Mouse (Mus musculus): ENCODE data around the gene Gja8. TPM values are rescaled to one million over a fixed set of nuclear protein-coding genes. Genes with fewer than 3 reads are reported as not detected.

Gene Gja8
- total RNA-seq (2014; rRNA removed), result not detected in 2 replicates
- 0.02 and 0.04 TPM in 2 replicates for polyA plus RNA-seq (2015; fragmentation: Nextera tagmentation; extraction: Ambion mirVana)

DNA sequence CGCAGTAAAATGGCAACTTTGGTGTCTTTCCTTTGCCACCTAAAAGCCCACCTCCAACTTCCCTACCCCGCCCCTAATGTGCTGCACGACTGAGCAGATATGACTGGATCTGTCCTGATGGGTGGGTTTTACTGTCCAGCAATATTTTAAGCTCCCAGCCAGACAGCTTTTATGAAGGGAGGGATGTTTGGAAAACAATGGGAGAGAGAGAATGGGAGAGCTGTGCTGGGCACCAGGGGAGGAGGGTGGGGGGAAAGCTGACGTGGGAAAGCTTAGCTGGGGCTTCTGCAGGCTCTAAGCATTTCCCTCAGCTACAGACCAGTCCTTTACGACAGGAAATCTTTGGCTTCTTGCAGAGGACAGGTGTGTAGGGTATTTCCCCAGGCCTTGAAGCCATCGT lies at the start of gene Gja8:
Gene Gja8 (minus strand): TSS at position 101 of the 400 bp plus-strand sequence.
- ATAC-seq (no peak), DNase-seq (no peak)
- no peaks in the 10 kb centered on the region for H3K27me3 ChIP-seq (ENCODE audit: insufficient read depth, low read length)
- H3K4me2 ChIP-seq (ENCODE audit: low read depth), result no peak within 1 kb of the TSS
- no peak within 1 kb of the TSS for H3K9ac ChIP-seq
- 67% methylated on average over 6 of the region's 6 CpGs for WGBS
- H3K4me1 ChIP-seq (ENCODE audit: insufficient read depth), result no peaks in the 10 kb centered on the region
- H3K36me3 ChIP-seq (ENCODE audit: insufficient read depth), result no peaks in the 10 kb centered on the region
- no peak within 1 kb of the TSS for H3K27ac ChIP-seq (ENCODE audit: low read depth, low read length)
- no peak within 1 kb of the TSS for H3K4me3 ChIP-seq (ENCODE audit: low read depth, low read length)
- no peak for TF ChIP-seq CTCF (IDR thresholded peaks at IDR 0.05; ENCODE audit: low read depth)
- no peaks in the 10 kb centered on the region for H3K9me3 ChIP-seq (ENCODE audit: low read length)

DNA sequence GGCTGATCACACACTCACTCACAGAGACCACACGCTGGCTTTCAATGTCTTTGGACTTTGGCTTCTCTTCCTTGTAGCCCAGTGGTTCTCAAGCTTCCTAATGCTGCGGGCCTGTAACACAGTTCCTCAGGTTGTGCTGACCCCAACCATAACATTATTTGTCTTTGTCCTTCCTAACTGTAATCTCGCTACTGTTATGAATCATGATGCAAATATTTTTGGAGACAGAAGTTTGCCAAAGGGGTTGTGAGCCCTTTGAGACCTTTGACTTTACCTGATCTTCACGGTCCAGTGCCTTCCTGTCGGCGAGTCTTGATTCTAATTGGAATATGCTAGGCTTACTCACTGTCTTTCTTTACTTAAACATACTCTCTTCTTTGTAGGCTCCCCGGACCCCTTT lies 48.6 kb upstream of the Gja8 start:
- no peak overlapping the region for H3K4me3 ChIP-seq (ENCODE audit: low read depth, low read length)
- ATAC-seq, result no peak
- WGBS, result 87% methylated on average over 7 of the region's 7 CpGs

DNA sequence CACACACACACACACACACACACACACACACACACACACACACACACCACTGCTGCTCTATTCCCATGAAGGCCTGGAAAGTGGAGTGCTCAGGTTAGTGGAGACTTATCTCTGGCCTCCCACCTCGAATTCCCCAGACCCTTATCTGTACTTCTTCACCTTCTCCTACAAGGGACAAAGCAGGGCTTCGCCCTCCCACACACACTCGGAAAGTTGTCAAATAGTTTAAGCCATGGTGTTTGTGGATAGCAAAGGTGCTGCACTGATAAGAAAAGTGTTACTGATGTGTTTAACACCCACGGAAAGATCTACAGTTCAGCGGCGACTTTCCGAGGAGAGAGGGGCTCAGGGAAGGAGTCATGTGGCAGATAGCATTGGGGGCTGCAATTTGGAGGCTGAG lies 45.2 kb upstream of the Gja8 start:
- WGBS, result 81% methylated on average over 7 of the region's 7 CpGs
- no peak for TF ChIP-seq CTCF (IDR thresholded peaks at IDR 0.05; ENCODE audit: low read depth)
- no peaks in the 10 kb centered on the region for H3K4me1 ChIP-seq (ENCODE audit: insufficient read depth)
- H3K27ac ChIP-seq (ENCODE audit: low read depth, low read length), result no peak overlapping the region
- H3K9me3 ChIP-seq (ENCODE audit: low read length), result no peaks in the 10 kb centered on the region
- H3K9ac ChIP-seq, result no peak overlapping the region
- H3K4me3 ChIP-seq (ENCODE audit: low read depth, low read length), result no peak overlapping the region
- no peak overlapping the region for H3K4me2 ChIP-seq (ENCODE audit: low read depth)
- no peak for DNase-seq
- H3K36me3 ChIP-seq (ENCODE audit: insufficient read depth), result no peaks in the 10 kb centered on the region
- no peak for ATAC-seq
- no peaks in the 10 kb centered on the region for H3K27me3 ChIP-seq (ENCODE audit: insufficient read depth, low read length)

More for the DNA sequence above, 48.6 kb upstream of the Gja8 start:
- Histone ChIP-seq H3K9me3 (ENCODE audit: low read length) (no peaks in the 10 kb centered on the region), H3K36me3 (ENCODE audit: insufficient read depth) (no peaks in the 10 kb centered on the region), H3K27me3 (ENCODE audit: insufficient read depth, low read length) (no peaks in the 10 kb centered on the region), H3K27ac (ENCODE audit: low read depth, low read length) (no peak overlapping the region), H3K9ac (no peak overlapping the region), H3K4me2 (ENCODE audit: low read depth) (no peak overlapping the region), H3K4me1 (ENCODE audit: insufficient read depth) (no peaks in the 10 kb centered on the region)
- no peak for TF ChIP-seq CTCF (IDR thresholded peaks at IDR 0.05; ENCODE audit: low read depth)
- no peak for DNase-seq

DNA sequence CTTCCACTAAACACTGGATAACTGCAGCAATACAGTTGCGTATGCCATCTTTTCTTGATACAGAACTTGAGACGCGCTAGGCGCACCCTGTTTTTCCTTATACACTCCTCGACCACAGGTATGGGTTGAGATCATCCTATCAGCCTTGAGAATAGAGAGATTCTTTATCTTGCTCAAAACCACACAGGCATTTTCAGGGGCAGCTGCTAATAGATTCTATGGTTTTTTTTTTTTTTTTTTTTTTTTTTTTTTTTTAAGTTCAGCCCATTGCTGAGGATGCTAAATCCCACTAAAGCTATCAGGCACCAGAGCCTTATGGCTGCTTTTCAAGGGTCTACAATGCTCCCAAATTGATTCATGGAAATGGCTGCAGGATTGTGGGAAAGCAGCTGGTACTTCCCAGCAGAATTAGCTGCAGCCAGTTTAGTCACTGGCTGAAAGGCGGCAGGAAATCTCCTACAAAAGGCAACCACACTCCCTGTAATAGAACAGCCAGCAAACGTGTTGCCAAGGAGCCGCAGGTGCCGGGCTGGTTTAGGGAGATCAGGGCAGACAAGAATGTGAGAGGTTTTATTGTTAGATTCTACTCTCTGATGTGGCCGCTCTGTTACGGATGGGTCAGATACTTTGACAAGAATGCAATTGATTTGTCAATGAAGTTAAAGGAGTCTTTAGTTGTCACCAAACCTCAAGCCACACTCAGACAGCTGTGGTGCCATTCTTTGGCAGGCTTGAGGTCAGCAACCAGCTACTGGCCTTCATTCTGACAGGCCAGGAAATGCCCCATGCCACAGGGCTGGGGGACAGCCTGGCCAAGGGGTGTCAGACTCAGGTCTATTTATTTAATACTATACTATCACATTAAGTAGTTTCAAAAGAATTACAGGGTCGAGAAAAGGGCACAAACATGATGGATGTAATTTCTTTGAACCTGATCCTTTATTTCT lies 37.5 kb upstream of the Gja8 start:
- no peak overlapping the region for H3K27ac ChIP-seq (ENCODE audit: low read depth, low read length)
- no peaks in the 10 kb centered on the region for H3K27me3 ChIP-seq (ENCODE audit: insufficient read depth, low read length)
- ATAC-seq (peak; percentile 54; the same call in 1 of the 2 replicates), DNase-seq (peak; percentile 39)
- H3K4me2 ChIP-seq (ENCODE audit: low read depth), result no peak overlapping the region
- H3K9ac ChIP-seq, result no peak overlapping the region
- no peaks in the 10 kb centered on the region for H3K36me3 ChIP-seq (ENCODE audit: insufficient read depth)
- H3K4me1 ChIP-seq (ENCODE audit: insufficient read depth), result no peaks in the 10 kb centered on the region
- H3K9me3 ChIP-seq (ENCODE audit: low read length), result no peaks in the 10 kb centered on the region
- TF ChIP-seq CTCF (IDR thresholded peaks at IDR 0.05; ENCODE audit: low read depth), result no peak
- H3K4me3 ChIP-seq (ENCODE audit: low read depth, low read length), result no peak overlapping the region
- WGBS, result 51% methylated on average over 12 of the region's 12 CpGs

DNA sequence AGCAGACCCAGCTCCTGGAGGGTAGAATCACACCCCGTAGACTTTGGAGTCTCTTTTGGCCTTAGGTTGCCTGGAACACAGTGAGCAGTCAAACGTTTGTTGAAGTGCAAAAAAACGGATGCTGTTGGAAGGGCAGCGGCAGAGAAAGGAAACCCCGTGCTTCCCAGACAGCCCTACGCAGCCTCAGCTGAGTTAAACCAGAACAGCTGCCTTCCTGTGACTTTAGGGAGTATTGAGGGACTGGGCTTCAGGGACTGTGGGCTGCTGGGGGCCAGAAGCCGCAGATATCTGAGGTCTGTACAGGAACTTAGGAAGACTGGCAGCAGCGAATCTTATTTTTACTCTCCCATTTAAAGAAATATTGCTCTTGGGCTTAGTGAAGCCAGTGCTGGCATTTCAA lies 34.8 kb upstream of the Gja8 start:
- no peaks in the 10 kb centered on the region for H3K36me3 ChIP-seq (ENCODE audit: insufficient read depth)
- H3K27ac ChIP-seq (ENCODE audit: low read depth, low read length), result no peak overlapping the region
- DNase-seq, result no peak
- H3K4me1 ChIP-seq (ENCODE audit: insufficient read depth), result no peaks in the 10 kb centered on the region
- H3K9ac ChIP-seq, result no peak overlapping the region
- H3K4me3 ChIP-seq (ENCODE audit: low read depth, low read length), result no peak overlapping the region
- TF ChIP-seq CTCF (IDR thresholded peaks at IDR 0.05; ENCODE audit: low read depth), result no peak
- WGBS, result 52% methylated on average over 8 of the region's 8 CpGs
- H3K9me3 ChIP-seq (ENCODE audit: low read length), result no peaks in the 10 kb centered on the region
- no peaks in the 10 kb centered on the region for H3K27me3 ChIP-seq (ENCODE audit: insufficient read depth, low read length)
- ATAC-seq, result no peak
- no peak overlapping the region for H3K4me2 ChIP-seq (ENCODE audit: low read depth)

DNA sequence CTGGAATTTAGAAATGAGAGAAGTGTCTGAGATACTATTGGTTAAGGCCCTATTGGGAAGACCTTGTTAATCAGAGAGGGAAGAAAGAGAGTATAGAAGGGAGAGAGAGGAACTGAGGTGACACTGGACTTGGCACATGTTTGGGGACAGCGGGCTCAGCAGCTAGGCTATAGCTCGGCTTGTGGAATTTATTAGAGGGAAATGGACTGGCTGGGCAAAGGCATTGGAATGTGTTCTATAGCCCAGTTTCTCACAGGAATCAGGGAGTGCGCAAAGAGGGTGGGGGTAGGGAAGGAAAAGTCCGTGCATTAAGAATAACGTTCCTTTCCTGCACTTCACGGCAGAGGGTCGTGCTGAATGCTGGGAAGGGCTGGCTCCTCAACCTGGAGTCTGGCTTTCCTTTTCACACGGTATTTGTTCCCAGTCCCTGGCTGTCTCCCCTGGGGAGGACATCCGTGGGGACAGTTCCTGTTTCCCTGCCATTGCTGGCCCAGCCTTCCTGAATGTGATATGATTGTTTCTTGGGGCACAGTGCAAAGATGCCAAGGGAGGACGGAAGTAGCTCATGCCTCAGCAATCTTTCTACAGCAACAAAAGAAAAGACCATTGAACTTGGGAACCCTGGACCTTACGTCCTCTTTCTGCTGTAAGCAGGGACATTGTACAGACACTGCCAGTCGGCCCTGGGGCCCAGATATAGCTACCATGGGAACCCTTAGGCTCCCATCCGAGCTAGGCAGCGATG lies 27.8 kb upstream of the Gja8 start:
- H3K4me2 ChIP-seq (ENCODE audit: low read depth), result no peak overlapping the region
- H3K27ac ChIP-seq (ENCODE audit: low read depth, low read length), result no peak overlapping the region
- WGBS, result 55% methylated on average over 14 of the region's 14 CpGs

DNA sequence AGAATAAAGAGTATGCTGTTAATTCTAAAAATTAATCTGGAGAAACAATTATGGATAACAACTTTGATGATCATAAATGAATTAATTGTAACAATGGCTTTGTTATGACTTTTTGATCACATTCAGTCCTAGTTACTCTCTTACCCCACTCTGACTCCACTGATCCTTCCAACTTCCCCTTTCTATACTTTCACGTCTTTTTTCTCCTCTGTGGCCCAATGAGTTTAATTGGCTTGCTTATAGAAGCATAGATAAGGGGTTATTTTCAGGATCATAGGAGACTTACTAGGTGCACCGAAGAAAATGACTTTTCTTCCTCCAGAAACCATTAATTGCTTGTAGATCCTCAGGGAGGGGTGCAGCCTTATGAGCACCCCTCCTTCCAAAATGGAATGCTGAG lies 16.9 kb upstream of the Gja8 start:
- no peak overlapping the region for H3K4me2 ChIP-seq (ENCODE audit: low read depth)
- TF ChIP-seq CTCF (IDR thresholded peaks at IDR 0.05; ENCODE audit: low read depth), result no peak
- H3K36me3 ChIP-seq (ENCODE audit: insufficient read depth), result no peaks in the 10 kb centered on the region
- H3K27ac ChIP-seq (ENCODE audit: low read depth, low read length), result no peak overlapping the region
- no peaks in the 10 kb centered on the region for H3K9me3 ChIP-seq (ENCODE audit: low read length)
- WGBS, result 90% methylated on average over 2 of the region's 2 CpGs
- H3K9ac ChIP-seq, result no peak overlapping the region
- no peak for ATAC-seq
- no peaks in the 10 kb centered on the region for H3K27me3 ChIP-seq (ENCODE audit: insufficient read depth, low read length)
- peaks cover 6% of the 10 kb centered on the region for H3K4me1 ChIP-seq (ENCODE audit: insufficient read depth)
- DNase-seq, result no peak
- H3K4me3 ChIP-seq (ENCODE audit: low read depth, low read length), result no peak overlapping the region

More for the DNA sequence above, 27.8 kb upstream of the Gja8 start:
- no peaks in the 10 kb centered on the region for H3K36me3 ChIP-seq (ENCODE audit: insufficient read depth)
- no peak overlapping the region for H3K4me3 ChIP-seq (ENCODE audit: low read depth, low read length)
- no peak for TF ChIP-seq CTCF (IDR thresholded peaks at IDR 0.05; ENCODE audit: low read depth)
- no peaks in the 10 kb centered on the region for H3K27me3 ChIP-seq (ENCODE audit: insufficient read depth, low read length)
- H3K9ac ChIP-seq, result no peak overlapping the region
- H3K9me3 ChIP-seq (ENCODE audit: low read length), result no peaks in the 10 kb centered on the region
- H3K4me1 ChIP-seq (ENCODE audit: insufficient read depth), result no peaks in the 10 kb centered on the region
- DNase-seq (no peak), ATAC-seq (no peak; the same call in 1 of the 2 replicates)

Measured in forebrain, postnatal 0 days (tissue).